Mouse (Mus musculus) spleen, adult 2 months (tissue): ENCODE measurements around the gene Chd5.

Source experiments
- CTCF ChIP-seq: fragments of 200-500 bp; IDR thresholded peaks from 2 replicates; pipeline ENCODE4 v1.5.1; 2011; ENCODE audit warnings: mild to moderate bottlenecking, inconsistent platforms; ENCODE audit not compliant: insufficient read depth, insufficient read length, insufficient replicate concordance; ENCODE audit errors: extremely low read depth
- POLR2A ChIP-seq: fragments of 200-500 bp; IDR thresholded peaks from 2 replicates; pipeline ENCODE4 v1.6.1; 2011; ENCODE audit warnings: low read depth, low read length, inconsistent platforms

DNA sequence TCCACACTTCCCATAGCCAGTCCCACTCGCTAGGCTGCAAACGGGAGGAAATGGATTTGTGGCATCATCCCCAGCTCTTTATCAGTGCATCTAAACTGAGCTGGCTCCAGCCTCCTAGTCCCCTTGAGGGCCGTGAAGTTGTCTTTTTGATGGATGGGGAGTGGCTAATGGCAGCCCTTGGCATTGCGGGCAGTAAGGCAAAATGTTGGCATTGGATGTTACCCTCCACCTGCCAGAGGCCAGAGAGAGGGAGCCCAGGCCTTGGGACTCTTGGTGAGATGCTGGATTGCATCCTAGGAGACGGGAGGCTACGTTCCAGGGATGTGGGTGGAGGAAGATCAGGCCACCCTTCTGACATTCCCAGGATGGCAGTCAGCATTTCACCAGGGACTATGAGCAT lies 32.5 kb upstream of the Chd5 start:
- TF ChIP-seq CTCF (no peak), POLR2A (no peak)
